Mouse (Mus musculus) hindbrain, embryonic 16.5 days (tissue): ENCODE results near the gene Hmga1b. TPM values are rescaled to one million over a fixed set of nuclear protein-coding genes. Genes with fewer than 3 reads are reported as not detected.

Experiments
- ATAC-seq: fragments of 200-750 bp; cut with Nextera tagmentation; 2 replicates; pipeline ENCODE4 v1.8.0; 2017; ENCODE audit warnings: moderate TSS enrichment, moderate library complexity
- H3K27ac ChIP-seq: fragments of 300-500 bp; sonication (generic); 2 replicates; pipeline ENCODE4 v1.5.1; 2014; ENCODE audit warnings: low read depth, mild to moderate bottlenecking, control low read depth, low read length, moderate library complexity
- H3K27me3 ChIP-seq: fragments of 300-500 bp; sonication (generic); replicated peaks from 2 replicates; pipeline ENCODE4 v1.6.1; 2014; ENCODE audit warnings: low read length; ENCODE audit not compliant: control insufficient read depth, insufficient read depth
- H3K36me3 ChIP-seq: fragments of 300-500 bp; sonication (generic); 2 replicates; pipeline ENCODE4 v1.6.1; 2014; ENCODE audit warnings: mild to moderate bottlenecking, low read length, moderate library complexity, mixed read lengths; ENCODE audit not compliant: control insufficient read depth, insufficient read depth
- H3K4me1 ChIP-seq: fragments of 300-500 bp; sonication (generic); 2 replicates; pipeline ENCODE4 v1.6.1; 2014; ENCODE audit warnings: low read depth, low read length; ENCODE audit not compliant: control insufficient read depth, insufficient read depth
- H3K4me2 ChIP-seq: fragments of 300-500 bp; sonication (generic); 2 replicates; pipeline ENCODE4 v1.6.1; 2014; ENCODE audit warnings: mild to moderate bottlenecking, low read length, control low read depth, moderate library complexity
- H3K4me3 ChIP-seq: fragments of 300-500 bp; sonication (generic); 2 replicates; pipeline ENCODE4 v1.5.1; 2014; ENCODE audit warnings: mild to moderate bottlenecking, low read length, control low read depth, moderate library complexity
- H3K9ac ChIP-seq: fragments of 300-500 bp; sonication (generic); 2 replicates; pipeline ENCODE4 v1.6.1; 2014; ENCODE audit warnings: low read depth, mild to moderate bottlenecking, control low read depth, low read length, moderate library complexity
- H3K9me3 ChIP-seq: fragments of 300-500 bp; sonication (generic); 2 replicates; pipeline ENCODE4 v1.6.1; 2014; ENCODE audit warnings: mild to moderate bottlenecking, low read length, moderate library complexity; ENCODE audit not compliant: control insufficient read depth
- WGBS: fragments of 180-500 bp; shearing (Covaris S2); extraction: QIAGEN DNeasy Blood & Tissue Kit; methylation state at CpG from one replicate; pipeline ENCODE4 v1.1.7; 2014; 5-methylcytosine and 5-hydroxymethylcytosine counted together
- polyA plus RNA-seq: library from polyadenylated mRNA; unstranded; fragments of >200 nt; fragmentation: Nextera tagmentation; extraction: Ambion mirVana; gene quantifications from 2 replicates; pipeline ENCODE4 v1.2.1, GENCODE M21; 2015

Hmga1b gene
- polyA plus RNA-seq, 1 experiment from 2014 or later = 2.9 TPM

GRCm38 (mm10) chr11:120730331-120730870 lies 32.2 kb upstream of the Hmga1b start:
- Histone ChIP-seq H3K9ac (no peak overlapping the region), H3K4me3 (no peak overlapping the region), H3K4me2 (no peak overlapping the region), H3K9me3 (no peaks in the 10 kb centered on the region), H3K36me3 (peaks cover 3% of the 10 kb centered on the region; the same call in 1 of the 2 replicates), H3K27ac (no peak overlapping the region), H3K4me1 (peaks cover 9% of the 10 kb centered on the region), H3K27me3 (peaks cover 2% of the 10 kb centered on the region; the same call in 1 of the 2 replicates)
- ATAC-seq = no peak
- 88% methylated on average over 10 of the region's 10 CpGs for whole genome bisulfite sequencing

- H3K4me3 ChIP-seq = no peak overlapping the region
- H3K4me1 ChIP-seq = peaks cover 7% of the 10 kb centered on the region
- WGBS = 90% methylated on average over 1 of the region's 1 CpGs
- no peaks in the 10 kb centered on the region for H3K36me3 ChIP-seq
- no peaks in the 10 kb centered on the region for H3K9me3 ChIP-seq
- H3K27ac ChIP-seq = no peak overlapping the region
- H3K9ac ChIP-seq = no peak overlapping the region
- peaks cover 2% of the 10 kb centered on the region; the same call in 1 of the 2 replicates for H3K27me3 ChIP-seq
- ATAC-seq = no peak
- H3K4me2 ChIP-seq = no peak overlapping the region
Measured at GRCm38 (mm10) chr11:120731395-120731794, 31.2 kb upstream of the Hmga1b start.

GRCm38 (mm10) chr11:120731858-120732680 lies 30.5 kb upstream of the Hmga1b start, which contains the start of gene Cbr2:
TSS of gene Cbr2 (minus strand) at chr11:120732114.
- no peak within 1 kb of the TSS for H3K9ac ChIP-seq
- no peak for ATAC-seq
- peaks cover 2% of the 10 kb centered on the region; the same call in 1 of the 2 replicates for H3K27me3 ChIP-seq
- H3K27ac ChIP-seq = no peak within 1 kb of the TSS
- H3K4me1 ChIP-seq = peaks cover under 1% of the 10 kb centered on the region; the same call in 1 of the 2 replicates
- H3K4me3 ChIP-seq = no peak within 1 kb of the TSS
- no peaks in the 10 kb centered on the region for H3K9me3 ChIP-seq
- no peaks in the 10 kb centered on the region for H3K36me3 ChIP-seq
- no peak within 1 kb of the TSS for H3K4me2 ChIP-seq
- WGBS = 81% methylated on average over 12 of the region's 12 CpGs

GRCm38 (mm10) chr11:120733521-120733920 lies 29.1 kb upstream of the Hmga1b start:
- no peak overlapping the region for H3K4me3 ChIP-seq
- peaks cover 2% of the 10 kb centered on the region; the same call in 1 of the 2 replicates for H3K27me3 ChIP-seq
- no peaks in the 10 kb centered on the region for H3K4me1 ChIP-seq
- 60% methylated on average over 6 of the region's 6 CpGs for WGBS
- no peak overlapping the region for H3K9ac ChIP-seq
- H3K27ac ChIP-seq = no peak overlapping the region
- H3K9me3 ChIP-seq = no peaks in the 10 kb centered on the region
- ATAC-seq = no peak
- H3K36me3 ChIP-seq = no peaks in the 10 kb centered on the region
- no peak overlapping the region for H3K4me2 ChIP-seq

- Histone ChIP-seq H3K4me2 (no peak overlapping the region), H3K27me3 (peaks cover 2% of the 10 kb centered on the region; the same call in 1 of the 2 replicates), H3K4me1 (no peaks in the 10 kb centered on the region), H3K9ac (no peak overlapping the region), H3K4me3 (no peak overlapping the region), H3K9me3 (no peaks in the 10 kb centered on the region), H3K27ac (no peak overlapping the region), H3K36me3 (no peaks in the 10 kb centered on the region)
- no peak for ATAC-seq
- 81% methylated on average over 6 of the region's 6 CpGs for WGBS
Measured at GRCm38 (mm10) chr11:120736424-120736823, 26.2 kb upstream of the Hmga1b start.

- H3K27ac ChIP-seq = no peak overlapping the region
- no peak overlapping the region for H3K4me3 ChIP-seq
- no peaks in the 10 kb centered on the region for H3K36me3 ChIP-seq
- H3K9me3 ChIP-seq = no peaks in the 10 kb centered on the region
- ATAC-seq = no peak
- H3K9ac ChIP-seq = no peak overlapping the region
- no peaks in the 10 kb centered on the region for H3K27me3 ChIP-seq
- 92% methylated on average over 5 of the region's 5 CpGs for WGBS
- H3K4me2 ChIP-seq = no peak overlapping the region
- H3K4me1 ChIP-seq = no peaks in the 10 kb centered on the region
Measured at GRCm38 (mm10) chr11:120740981-120741380, 21.6 kb upstream of the Hmga1b start.

- Histone ChIP-seq H3K4me3 (no peak overlapping the region), H3K9ac (no peak overlapping the region), H3K9me3 (no peaks in the 10 kb centered on the region), H3K4me2 (no peak overlapping the region), H3K36me3 (no peaks in the 10 kb centered on the region), H3K27ac (no peak overlapping the region), H3K4me1 (no peaks in the 10 kb centered on the region), H3K27me3 (no peaks in the 10 kb centered on the region)
- no peak for ATAC-seq
- WGBS = 78% methylated on average over 7 of the region's 7 CpGs
Measured at GRCm38 (mm10) chr11:120744121-120744701, 18.4 kb upstream of the Hmga1b start.

- WGBS = 88% methylated on average over 4 of the region's 4 CpGs
- no peak for ATAC-seq
- H3K4me1 ChIP-seq = no peaks in the 10 kb centered on the region
Measured at GRCm38 (mm10) chr11:120747974-120748373, 14.6 kb upstream of the Hmga1b start.

GRCm38 (mm10) chr11:120749430-120749829 lies 13.2 kb upstream of the Hmga1b start:
- 61% methylated on average over 8 of the region's 8 CpGs for WGBS

More at GRCm38 (mm10) chr11:120747974-120748373, 14.6 kb upstream of the Hmga1b start:
- Histone ChIP-seq H3K27me3 (no peaks in the 10 kb centered on the region), H3K4me2 (no peak overlapping the region), H3K9ac (no peak overlapping the region), H3K4me3 (no peak overlapping the region), H3K36me3 (no peaks in the 10 kb centered on the region), H3K27ac (no peak overlapping the region), H3K9me3 (no peaks in the 10 kb centered on the region)

More at GRCm38 (mm10) chr11:120749430-120749829, 13.2 kb upstream of the Hmga1b start:
- ATAC-seq = no peak
- no peak overlapping the region for H3K27ac ChIP-seq
- no peaks in the 10 kb centered on the region for H3K9me3 ChIP-seq
- no peaks in the 10 kb centered on the region for H3K4me1 ChIP-seq
- no peak overlapping the region for H3K4me2 ChIP-seq
- no peaks in the 10 kb centered on the region for H3K27me3 ChIP-seq
- no peak overlapping the region for H3K9ac ChIP-seq
- no peak overlapping the region for H3K4me3 ChIP-seq
- no peaks in the 10 kb centered on the region for H3K36me3 ChIP-seq
